Mouse (Mus musculus): Measurements from ENCODE around the gene 4930442H23Rik.
"Not testable (repeated sequence)": the region's sequence is repeated elsewhere in the genome, so short reads cannot be mapped to it uniquely, and the experiment has no call there.

The 4930442H23Rik gene

DNA sequence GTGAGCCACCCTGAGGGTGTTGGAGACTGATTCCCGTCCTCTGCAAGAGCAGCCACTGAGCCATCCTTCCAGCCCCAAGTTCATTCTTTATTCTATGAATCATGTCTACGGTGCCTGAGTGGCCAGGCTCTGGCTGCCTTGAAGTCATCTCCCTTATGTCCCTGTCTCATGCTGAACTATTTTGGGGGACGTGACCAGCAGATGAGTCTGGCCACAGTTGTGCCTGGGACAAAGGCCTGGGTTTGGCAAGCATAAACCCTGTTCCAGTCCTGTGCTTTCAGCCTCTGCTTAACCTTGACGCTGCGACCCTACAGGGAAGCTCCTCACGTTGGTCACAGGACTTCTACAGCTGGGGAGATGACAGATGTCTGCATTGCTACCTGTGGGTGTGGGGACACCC lies 13.7 kb upstream of the 4930442H23Rik start:
- DNase-seq: no peak

DNA sequence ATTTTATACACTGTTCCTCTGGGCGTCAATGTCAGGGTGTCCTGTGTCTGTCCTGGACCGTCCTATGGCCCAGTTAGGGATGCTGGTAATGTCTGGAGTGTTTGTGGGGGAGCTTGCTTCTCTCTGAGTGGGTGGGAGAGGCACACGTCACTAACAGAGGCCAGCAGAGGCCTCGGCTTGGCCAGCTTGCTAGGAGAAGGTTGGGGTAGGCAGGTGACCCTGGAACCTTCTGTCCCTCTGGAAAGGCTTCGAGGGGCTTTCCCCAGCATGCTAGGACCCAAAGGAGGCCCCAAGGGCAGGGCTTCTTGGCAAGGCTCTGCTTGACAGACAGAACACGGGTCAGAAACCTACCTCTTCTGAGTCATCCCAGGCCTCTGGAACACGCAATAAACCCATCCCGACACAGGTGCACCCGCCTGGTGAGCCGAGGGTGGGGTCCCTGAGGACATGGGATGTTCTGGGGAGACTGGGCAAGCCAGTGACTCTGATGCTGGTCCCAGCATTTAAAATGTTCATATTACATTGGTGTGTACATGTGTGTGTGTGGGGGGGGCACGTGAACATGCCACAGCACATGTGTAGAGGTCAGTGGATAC lies 12.9 kb upstream of the 4930442H23Rik start:
- no peak for DNase-seq

DNA sequence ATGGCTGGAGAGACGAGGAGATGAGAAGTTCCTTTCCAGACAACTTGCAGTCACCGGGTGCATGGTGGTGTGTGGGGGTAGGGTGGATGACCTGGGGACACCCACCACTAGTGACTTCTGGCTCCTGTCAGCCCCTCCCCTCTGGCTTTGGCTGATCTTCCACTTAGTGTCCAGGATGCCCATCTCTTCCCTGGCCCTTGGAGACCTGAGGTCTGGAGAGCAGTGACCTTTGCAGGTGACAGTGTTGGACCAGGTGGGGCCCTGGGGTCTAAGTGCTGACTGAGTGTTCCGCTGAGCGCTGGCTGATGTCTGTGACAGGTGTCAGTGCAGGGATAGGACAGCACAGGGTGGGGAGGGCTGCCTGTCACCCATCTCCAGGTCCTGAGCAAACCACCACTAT lies 11.7 kb upstream of the 4930442H23Rik start:
- DNase-seq: no peak

DNA sequence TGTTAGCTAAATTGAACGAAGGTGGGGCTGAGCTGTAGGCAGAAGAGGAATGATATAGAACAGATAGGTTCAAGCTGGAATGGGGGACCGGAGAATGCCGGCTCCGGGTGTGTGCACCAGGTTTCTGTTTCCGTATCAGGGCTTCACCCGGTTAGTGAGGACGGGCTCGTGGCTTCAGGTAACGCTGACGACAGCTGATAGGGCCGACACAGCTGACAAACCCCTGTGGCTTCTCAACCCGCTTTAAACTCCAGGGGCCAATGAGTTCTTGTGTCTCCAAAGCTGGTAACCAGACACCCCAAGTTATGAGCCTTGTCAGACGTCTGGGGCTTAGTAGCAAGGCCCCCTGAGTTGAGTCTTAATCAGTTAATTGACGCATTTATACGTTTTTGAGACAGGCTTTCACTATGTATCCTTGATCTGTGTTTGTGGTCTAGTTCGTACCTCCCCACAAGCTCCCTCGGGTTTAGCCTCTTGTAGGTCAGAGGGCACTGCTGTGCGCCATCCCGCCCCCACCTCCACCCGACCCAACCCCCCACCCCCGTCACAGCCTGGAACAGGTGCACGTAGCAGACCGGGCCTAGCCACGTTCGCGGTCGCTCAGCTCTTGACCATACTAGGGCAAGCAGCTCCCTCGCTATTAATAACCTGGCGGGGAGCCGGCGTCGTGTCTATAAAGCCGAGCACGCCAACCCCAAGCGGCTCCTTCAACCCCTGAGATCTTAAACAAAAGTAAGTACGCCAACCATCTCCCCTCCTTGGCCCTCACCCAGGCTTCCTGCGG lies 10.5 kb upstream of the 4930442H23Rik start:
- no peak for DNase-seq

DNA sequence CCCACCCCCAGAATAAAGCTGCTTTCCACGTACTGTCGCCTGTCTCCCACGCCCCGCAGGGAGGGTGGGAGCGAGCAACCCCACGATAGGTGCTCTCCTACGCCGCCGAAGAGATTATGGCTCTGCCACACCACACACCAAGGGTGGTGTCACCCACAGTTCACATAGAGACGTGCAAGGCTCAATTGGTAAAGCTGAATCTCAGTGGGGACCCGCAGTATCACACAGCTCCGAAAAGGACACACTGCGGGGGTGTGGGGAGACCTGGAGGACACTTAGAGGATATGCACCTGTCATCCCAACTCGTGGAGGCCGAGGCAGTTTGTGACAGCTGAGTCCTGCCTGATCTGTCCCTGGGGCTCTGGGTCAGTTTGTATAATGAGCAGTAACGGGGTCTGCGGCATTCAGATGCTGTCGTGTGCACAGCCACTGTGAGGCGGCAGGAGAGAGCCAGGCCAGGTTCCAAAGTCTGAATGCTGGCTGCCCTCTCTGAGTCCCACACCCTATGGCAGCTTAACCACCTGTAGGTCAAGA lies 9.4 kb upstream of the 4930442H23Rik start:
- DNase-seq: peak; percentile 49

DNA sequence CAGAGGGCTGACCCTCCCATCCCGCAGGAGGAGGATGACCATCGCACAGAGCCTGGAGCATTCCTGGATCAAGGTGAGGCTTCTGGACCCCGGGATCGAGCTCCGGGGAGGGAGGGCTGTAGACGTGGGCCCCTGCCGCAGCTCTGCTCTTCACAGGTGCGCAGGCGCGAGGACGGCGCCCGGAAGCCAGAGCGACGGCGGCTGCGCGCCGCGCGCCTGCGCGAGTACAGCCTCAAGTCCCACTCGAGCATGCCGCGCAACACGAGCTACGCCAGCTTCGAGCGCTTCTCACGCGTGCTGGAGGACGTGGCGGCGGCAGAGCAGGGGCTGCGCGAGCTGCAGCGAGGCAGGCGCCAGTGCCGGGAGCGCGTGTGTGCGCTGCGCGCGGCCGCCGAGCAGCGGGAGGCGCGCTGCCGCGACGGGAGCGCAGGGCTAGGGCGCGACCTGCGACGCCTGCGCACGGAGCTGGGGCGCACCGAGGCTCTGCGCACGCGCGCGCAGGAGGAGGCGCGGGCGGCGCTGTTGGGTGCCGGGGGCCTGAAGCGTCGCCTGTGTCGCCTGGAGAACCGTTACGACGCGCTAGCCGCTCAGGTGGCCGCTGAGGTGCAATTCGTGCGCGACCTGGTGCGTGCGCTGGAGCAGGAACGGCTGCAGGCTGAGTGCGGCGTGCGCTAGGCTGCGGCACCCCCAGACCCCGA lies 8.8 kb upstream of the 4930442H23Rik start:
- peak; percentile 91 for DNase-seq

DNA sequence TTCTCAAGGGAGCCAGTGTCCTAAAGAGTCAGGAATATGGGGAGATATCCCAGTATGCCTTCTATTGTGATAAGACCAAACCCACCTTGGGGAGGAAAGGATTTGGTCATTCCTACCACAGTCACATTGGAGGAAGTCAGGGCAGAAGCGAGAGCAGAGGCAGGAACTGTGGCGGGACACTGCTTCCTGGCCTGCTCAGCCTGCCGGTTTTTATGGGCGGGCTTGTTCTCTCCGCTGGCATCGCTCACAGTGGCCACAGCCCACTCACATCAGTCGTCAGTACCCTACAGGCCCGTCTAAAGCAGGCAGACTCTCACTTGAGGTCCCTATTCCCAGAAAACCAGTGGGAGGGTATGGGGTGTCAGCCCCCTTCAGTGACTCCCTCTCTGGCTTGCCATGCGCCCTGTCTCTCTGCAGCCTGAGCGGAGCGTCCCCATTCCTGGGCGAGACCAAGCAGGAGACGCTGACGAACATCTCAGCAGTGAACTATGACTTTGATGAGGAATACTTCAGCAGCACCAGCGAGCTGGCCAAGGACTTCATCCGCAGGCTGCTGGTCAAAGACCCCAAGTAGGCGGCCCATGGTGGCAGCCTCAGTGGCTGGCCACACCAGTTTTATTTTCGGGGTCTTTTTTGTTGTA lies 7.8 kb upstream of the 4930442H23Rik start:
- peak; percentile 9 for DNase-seq

DNA sequence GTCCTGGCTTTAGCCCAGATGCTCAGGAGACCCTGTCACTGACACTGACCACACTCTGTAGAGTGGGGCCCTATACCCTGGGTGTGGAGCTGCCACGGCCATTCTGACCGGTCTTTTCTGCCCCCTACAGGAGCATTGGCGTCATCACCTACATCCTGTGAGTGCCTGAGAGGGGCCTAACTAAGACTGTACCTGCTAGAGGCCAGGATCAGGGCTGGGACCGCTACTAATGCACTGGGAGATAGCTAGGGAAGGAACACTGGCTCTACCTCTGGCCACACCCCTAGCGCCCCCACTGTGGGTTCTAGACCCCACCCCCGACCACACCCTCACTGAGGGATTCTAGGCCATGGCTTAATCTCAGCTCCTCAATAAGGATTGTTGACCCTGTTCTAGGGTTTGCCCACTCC lies 7.3 kb upstream of the 4930442H23Rik start:
- peak; percentile 17 for DNase-seq

DNA sequence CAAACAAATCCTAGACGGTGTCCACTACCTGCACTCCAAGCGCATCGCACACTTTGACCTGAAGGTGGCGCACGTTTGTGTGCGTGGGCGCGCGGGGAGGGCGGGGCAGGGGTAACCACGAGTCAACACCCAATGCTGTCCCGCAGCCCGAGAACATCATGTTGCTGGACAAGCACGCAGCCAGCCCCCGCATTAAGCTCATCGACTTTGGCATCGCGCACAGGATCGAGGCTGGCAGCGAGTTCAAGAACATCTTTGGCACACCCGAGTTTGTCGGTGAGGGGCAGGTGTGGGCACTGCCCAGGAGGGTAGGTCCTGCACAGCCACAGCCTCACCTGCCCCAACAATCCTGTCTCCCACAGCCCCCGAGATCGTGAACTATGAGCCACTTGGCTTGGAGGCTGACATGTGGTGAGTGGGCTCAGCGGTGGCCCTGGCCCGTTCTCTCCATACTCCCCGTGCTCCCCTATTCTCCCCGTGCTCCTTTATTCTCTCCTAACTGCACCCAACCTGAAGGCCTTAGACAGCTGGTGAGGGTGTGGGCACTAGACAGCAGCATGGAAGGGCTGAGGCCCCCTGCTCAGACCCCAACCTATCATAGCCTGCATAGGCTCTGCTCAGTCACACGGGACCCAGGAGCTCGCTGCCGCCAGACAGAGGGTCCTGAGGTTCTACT lies 6.7 kb upstream of the 4930442H23Rik start:
- peak; percentile 14 for DNase-seq

DNA sequence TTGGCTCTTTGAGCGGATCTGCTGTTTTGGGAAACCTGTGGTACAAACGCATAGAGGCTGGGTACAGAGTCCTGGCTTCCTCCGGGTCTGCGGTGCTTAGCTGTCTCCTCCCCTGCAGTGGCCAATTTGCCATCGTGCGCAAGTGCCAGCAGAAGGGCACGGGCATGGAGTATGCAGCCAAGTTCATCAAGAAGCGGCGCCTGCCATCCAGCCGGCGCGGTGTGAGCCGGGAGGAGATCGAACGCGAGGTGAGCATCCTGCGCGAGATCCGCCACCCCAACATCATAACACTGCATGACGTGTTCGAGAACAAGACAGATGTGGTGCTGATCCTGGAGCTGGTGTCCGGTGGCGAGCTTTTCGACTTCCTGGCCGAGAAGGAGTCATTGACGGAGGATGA lies 6.2 kb upstream of the 4930442H23Rik start:
- DNase-seq: no peak

DNA sequence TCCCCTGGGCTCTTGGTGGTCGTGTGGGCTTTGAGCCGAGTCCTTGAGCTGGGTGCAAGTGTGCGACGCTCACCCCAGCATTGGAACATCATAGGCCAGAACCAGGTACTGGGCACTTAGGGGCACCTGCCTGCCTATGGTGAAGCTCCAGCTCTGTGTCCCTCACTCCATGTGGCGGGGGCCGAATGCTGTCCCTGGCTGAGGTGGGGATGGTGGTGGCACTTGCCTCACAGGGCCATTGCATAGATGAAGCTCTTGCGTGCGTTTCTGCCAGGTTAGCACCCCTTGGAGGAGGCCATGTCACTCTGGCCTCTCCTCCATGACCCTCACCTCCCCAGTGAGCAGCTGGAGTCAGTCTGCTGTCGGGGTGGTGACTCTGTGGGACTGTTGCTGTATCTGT lies 3.5 kb upstream of the 4930442H23Rik start:
- no peak for DNase-seq

DNA sequence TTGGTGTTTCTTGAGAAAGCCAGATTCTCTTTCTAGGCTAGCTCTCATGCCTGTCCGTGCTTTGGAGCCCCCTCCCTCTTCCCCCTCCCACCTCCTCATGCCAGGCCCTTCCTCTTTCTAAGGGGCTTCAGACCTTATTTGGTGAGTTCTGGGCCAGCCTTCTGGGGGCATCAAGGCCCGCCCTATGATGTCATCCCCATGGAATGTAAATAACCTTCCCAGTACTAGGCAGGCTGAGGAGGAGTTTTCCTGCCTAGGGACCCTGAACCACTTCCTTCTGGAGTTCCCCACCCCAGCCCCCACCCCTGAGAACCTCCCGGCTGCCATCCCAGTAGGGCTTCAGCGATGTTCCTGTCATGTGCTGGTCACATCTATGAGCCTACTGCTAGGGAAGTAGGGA lies 1.1 kb upstream of the 4930442H23Rik start:
- no peak for DNase-seq

DNA sequence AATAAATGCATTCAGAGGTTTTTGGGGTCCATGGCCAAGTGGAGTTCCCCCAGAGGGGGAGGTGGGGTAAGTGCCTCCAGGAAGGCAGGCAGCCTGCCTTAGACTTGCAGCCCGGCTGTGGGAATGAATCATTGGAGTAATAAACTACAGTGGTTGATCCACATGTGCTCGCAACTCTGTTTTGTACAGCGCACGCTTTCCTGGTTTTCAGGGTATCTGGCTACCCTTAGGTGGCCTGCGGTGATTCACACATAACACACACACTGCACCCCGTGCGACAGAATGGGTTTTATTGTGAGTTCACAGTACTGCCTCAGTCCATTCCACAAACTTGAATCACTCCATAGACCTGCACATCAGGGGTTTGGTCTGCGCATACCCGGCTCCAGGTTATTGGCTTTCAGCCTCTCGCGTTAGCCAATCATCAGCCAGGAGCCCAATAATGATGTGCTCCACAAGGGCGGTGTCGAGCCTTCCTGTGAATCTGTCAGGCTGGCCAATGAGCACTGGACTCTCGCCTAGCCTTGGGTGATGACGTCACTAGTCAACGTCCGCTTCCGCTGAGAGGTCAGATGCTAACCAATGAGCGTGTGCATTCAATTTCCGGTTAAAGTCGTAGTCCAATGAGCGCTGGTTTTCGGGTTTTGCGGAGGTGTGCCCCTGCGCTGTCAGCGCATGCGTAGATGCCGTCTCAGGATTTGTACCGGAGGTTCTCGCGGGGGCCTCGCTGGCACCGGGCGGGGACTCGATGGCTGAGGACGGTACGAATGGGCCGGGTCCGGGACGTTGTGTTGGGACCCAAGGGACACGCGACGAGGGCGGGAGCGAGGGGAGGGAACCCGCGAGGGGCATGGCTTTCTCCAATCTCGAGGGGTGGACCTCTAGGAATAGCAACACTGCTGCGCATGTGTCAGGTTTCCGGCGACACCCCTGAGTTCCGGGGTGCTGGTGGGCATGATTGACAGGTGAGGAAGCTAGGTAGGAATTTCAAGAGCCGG lies 1.0 kb downstream of the 4930442H23Rik start, which contains the start of gene Dapk3:
Gene Dapk3, plus strand, starts transcription at position 670 of the 998 bp plus-strand sequence.
- peak; percentile 96 for DNase-seq

DNA sequence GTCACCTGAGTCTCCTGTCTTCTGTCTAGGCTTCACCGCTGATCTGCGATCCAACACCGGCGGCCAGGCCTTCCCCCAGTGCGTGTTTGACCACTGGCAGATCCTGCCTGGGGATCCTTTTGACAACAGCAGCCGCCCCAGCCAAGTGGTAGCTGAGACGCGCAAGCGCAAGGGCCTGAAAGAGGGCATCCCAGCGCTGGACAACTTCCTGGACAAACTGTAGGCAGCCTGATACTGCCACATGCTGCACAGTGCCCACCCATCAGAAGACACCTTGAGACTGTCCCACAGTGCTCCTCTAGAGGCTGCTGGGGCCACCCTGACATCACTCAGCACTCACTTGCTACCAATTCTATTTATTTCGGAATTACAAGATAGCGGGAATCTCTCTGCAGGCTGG lies 1.8 kb downstream of the 4930442H23Rik start:
- not testable (repeated sequence) for DNase-seq

DNA sequence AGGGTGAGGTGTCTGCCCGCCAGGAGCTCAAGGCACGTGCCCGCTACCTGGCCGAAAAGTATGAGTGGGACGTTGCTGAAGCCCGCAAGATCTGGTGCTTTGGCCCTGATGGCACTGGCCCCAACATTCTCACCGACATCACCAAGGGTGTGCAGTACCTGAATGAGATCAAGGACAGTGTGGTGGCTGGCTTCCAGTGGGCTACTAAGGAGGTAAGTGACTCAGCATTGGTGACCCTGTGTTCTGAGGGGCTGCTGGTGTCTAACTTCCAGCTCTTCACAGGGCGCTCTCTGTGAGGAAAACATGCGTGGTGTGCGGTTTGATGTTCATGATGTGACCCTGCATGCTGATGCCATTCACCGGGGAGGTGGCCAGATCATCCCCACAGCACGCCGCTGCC lies 2.7 kb downstream of the 4930442H23Rik start:
- DNase-seq: no peak

DNA sequence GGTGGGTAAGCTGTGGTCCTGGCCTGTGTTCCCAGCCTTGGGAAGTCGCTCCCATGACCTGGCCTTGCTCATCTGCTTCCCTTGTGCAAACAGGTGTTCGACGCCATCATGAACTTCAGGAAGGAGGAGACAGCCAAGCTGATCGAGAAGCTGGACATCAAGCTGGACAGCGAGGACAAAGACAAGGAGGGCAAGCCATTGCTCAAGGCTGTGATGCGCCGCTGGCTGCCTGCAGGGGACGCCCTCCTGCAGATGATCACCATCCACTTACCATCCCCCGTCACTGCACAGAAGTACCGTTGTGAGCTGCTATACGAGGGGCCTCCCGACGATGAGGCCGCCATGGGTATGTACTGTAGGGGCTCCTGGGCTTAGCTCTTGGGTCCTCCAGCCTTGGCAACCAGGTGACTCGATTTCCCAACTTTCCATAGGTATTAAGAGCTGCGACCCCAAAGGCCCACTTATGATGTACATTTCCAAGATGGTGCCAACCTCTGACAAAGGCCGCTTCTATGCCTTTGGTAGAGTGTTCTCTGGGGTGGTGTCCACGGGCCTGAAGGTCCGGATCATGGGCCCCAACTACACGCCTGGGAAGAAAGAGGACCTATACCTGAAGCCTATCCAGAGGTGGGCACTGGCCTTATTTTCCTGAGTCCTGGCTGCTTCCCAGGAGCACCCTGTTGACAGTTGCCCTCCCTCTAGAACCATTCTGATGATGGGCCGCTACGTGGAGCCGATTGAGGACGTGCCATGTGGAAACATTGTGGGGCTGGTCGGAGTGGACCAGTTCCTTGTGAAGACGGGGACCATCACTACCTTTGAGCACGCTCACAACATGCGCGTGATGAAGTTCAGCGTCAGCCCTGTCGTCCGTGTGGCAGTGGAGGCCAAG lies 4.0 kb downstream of the 4930442H23Rik start:
- no peak for DNase-seq

DNA sequence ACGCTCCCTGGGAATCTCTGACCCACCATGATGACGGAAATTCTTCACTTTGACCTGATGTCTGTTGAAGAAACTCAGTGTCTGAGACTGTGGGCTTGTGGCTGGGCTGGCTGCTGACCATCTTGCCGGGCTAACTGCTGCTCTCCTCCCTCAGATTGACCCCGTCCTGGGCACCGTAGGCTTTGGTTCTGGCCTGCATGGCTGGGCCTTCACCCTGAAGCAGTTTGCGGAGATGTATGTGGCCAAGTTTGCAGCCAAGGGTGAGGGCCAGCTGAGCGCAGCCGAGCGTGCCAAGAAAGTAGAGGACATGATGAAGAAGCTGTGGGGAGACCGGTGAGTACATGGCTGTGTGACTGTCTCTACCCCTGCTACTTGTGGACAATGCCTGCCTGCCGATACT lies 4.7 kb downstream of the 4930442H23Rik start:
- DNase-seq: no peak

DNA sequence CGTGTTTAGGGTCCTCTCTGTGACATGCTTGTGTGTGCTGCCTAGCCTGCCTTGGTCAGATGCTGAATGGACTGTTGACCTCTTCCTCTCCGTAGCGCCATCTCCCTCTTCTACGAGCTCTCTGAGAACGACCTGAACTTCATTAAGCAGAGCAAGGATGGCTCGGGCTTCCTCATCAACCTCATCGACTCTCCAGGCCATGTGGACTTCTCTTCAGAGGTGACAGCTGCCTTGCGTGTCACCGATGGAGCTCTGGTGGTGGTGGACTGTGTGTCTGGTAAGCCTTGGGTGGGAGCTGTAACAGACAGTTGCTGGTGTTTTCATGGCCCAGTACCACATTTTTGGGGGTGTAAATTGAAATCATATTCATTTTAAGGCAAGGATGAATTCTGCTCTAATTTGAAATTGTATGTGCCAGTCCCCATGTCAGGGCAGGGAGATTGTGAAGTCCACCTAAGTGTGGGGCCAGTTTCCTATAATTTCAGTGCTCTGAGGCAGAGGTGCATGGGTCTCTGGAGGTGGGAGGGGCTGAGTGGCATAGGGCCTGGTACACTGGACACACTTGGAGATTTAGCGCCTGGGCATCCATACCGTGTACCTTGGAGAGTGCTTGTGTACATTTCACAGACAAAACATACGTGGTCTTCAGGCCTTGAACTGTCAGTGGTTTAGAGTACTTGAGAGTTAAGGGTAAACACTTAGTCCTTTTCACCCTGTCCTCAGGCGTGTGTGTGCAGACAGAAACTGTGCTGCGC lies 5.5 kb downstream of the 4930442H23Rik start:
- no peak for DNase-seq

DNA sequence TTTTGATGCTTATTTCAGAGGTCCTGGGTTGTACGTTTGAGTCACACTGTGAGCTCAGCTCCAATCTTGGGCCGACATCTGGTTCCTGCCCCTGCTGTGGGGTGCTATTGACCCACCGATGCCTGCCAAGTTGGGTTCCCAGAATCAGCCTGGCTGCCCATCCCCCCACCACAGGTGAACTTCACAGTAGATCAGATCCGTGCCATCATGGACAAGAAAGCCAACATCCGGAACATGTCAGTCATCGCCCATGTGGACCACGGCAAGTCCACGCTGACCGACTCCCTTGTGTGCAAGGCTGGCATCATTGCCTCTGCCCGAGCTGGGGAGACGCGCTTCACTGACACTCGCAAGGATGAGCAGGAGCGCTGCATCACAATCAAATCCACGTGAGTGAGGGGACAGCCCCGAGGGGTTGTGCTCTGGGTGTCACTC lies 6.1 kb downstream of the 4930442H23Rik start:
- DNase-seq: peak; percentile 52

Measured in kidney, adult 18-20 months (tissue).